Comparison of ENCODE assay signal across 8 mouse cellular contexts in genomic region chr5:136953015-136953414, GRCm38 (mm10). TPM values are rescaled to one million over a fixed set of nuclear protein-coding genes. Genes with fewer than 3 reads are reported as not detected.
A peak's percentile ranks its signal among the peaks of the same experiment; 100 is the strongest.
DNase-seq lines count a peak whose midpoint lies in the region; ATAC-seq and TF ChIP-seq lines count a peak whose summit lies in the region.

Gene Fis1 (plus strand): TSS chr5:136953275.

- H3K36me3 ChIP-seq in forebrain, embryonic 15.5 days, result peaks cover 5% of the 10 kb centered on the region; the same call in 1 of the 2 replicates

- H3K27me3 ChIP-seq in forebrain, embryonic 15.5 days, result no peaks in the 10 kb centered on the region

- H3K4me2 ChIP-seq in forebrain, embryonic 15.5 days (replicated peaks), result peak within 1 kb of the TSS; percentile 77

- ATAC-seq in forebrain, embryonic 15.5 days (replicated peaks), result peak; percentile 99
- peak; percentile 74 for ATAC-seq in neutrophil, adult 5-6 weeks (ENCODE audit: extremely low read depth, insufficient number of reproducible peaks, low FRiP score, poor library complexity, severe bottlenecking)

- TF ChIP-seq CTCF in lung, adult 2 months (IDR thresholded peaks at IDR 0.05; ENCODE audit: insufficient read depth, low read length), result no peak

- H3K9me3 ChIP-seq in forebrain, embryonic 15.5 days, result no peaks in the 10 kb centered on the region

- H3K27ac ChIP-seq in forebrain, embryonic 15.5 days (replicated peaks), result peak within 1 kb of the TSS; percentile 84

- peak; percentile 99 for DNase-seq in ES-CJ7 (ENCODE audit: low read depth, low spot score)
- DNase-seq in cerebellum, adult 11 months, result peak; percentile 94
- peak; percentile 94 for DNase-seq in heart, postnatal 25 days (ENCODE audit: low spot score)
- DNase-seq in layer of hippocampus, adult 18-20 months (ENCODE audit: low spot score in 2 of 2), result peak; percentile 94 to 97
- peak; percentile 91 for DNase-seq in lung, adult 2 months
- peak; percentile 77 to 80 for DNase-seq in thymus, adult 18-20 months

- intact Hi-C loops in heart, postnatal 25 days (cut with DNase I), result no loop called here

- peak within 1 kb of the TSS; percentile 69 for H3K9ac ChIP-seq in forebrain, embryonic 15.5 days (replicated peaks)

- peaks cover 27% of the 10 kb centered on the region for H3K4me1 ChIP-seq in forebrain, embryonic 15.5 days
- H3K4me1 ChIP-seq in lung, adult 2 months (ENCODE audit: control insufficient read depth, insufficient read depth, low read length), result peaks cover 4% of the 10 kb centered on the region; the same call in 1 of the 2 replicates

- WGBS in forebrain, embryonic 15.5 days, result under 1% methylated on average over 23 of the region's 23 CpGs
- WGBS in lung, adult 2 months, result under 1% methylated on average over 23 of the region's 23 CpGs

- peak within 1 kb of the TSS; percentile 62 for H3K4me3 ChIP-seq in forebrain, embryonic 15.5 days
- peak within 1 kb of the TSS; percentile 87 for H3K4me3 ChIP-seq in lung, adult 2 months (replicated peaks; ENCODE audit: extremely low read depth, low read depth, low read length)

- TF ChIP-seq POLR2A in lung, adult 2 months (IDR thresholded peaks at IDR 0.05; ENCODE audit: borderline replicate concordance, extremely low read depth, low read depth, low read length), result peak; percentile 11; the same call in 1 of the 2 replicates

RNA-seq across cellular contexts. Expression of gene Fis1, which starts in this region (rescaled TPM):
- polyA plus RNA-seq in forebrain, embryonic 15.5 days (2015; fragmentation: Nextera tagmentation; extraction: Ambion mirVana), result 336 and 351 TPM in 2 replicates
- 100 to 1,000 TPM; 172 to 177 TPM for total RNA-seq in heart, postnatal 25 days (2021)
- 100 to 1,000 TPM; 237 to 255 TPM for total RNA-seq in layer of hippocampus, adult 18-20 months (2021)
- 203 and 217 TPM in 2 replicates for polyA plus RNA-seq in lung, adult 2 months (2012; rRNA removed)
- total RNA-seq in neutrophil, adult 5-6 weeks (2017), result 95.6 and 118 TPM in 2 replicates

Comparison
In these comparisons a context has a peak if more than half of its experiments do, and no peak if none do; other contexts are left out.
1. Peak in every context shown above with its lines: DNase-seq, ATAC-seq, H3K4me3 ChIP-seq and H3K27ac ChIP-seq.